Mouse (Mus musculus): ENCODE results near the gene Wnk2.

Gene Wnk2

GRCm38 (mm10) chr13:49036928-49037574 lies 110.8 kb downstream of the Wnk2 start:
- no peak for DNase-seq (ENCODE audit: low spot score)

DNA sequence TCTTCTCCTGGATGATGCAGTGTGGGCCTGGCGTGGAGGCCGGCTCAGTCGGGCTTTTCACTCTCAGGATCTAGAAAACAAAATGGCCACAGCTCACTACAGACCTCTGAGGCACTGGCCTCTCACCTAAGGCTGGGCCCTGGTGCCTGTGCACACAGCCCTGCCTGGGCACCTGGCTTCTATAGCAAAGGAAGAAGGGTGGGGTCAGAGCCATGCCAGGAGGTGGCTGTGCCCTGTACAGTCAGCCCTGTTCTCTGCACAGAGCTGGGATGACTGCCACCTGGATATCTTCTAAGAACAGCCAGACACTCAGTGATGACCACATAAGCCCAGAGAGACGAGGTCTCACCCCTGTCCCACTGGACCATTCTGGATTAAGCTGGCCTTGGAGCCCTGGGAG lies 111.4 kb downstream of the Wnk2 start:
- no peak for DNase-seq (ENCODE audit: low spot score)

GRCm38 (mm10) chr13:49031029-49031428 lies 116.8 kb downstream of the Wnk2 start:
- no peak for DNase-seq (ENCODE audit: low spot score)

GRCm38 (mm10) chr13:49028757-49029539 lies 118.9 kb downstream of the Wnk2 start:
- no peak for DNase-seq (ENCODE audit: low spot score)

DNA sequence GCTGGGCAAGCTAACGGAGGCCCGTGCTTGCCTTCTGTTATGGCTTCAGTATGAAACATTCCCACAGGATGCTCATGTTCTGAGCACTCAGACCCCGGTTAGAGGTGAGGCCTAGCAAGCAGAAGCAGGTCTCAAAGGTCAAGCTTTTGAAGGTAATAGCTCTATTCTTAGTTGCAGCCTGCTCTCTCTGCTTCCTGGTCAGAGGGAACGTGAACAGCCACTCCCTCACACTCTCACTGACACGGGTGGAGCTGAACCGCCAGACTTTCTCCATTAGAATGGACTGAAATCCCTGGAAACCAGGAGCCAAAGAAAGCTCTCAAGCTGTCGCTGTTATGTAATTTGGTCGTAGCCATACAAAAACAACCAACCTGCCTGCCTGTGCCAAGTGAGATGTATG lies 120.8 kb downstream of the Wnk2 start:
- DNase-seq (ENCODE audit: low spot score), result no peak

DNA sequence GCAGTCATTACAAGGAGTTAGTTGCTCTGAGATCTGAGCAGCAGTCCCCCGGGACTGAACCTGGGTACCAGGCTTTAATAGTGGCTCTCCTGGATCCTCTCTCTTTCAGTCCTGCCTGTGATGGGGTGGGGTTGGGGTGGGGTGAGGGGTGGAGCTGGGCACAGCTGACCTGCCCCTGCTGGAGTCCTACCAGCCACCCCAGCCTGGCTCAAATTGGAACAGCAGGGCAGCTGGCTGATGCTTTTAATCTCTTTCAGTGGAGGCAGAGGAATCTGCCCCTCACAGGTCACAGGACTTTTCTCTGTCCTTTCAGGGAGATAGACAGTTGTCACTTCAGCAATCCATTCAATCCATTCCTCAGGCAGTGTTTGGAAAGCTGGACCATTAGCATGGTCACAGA lies 122.3 kb downstream of the Wnk2 start:
- no peak for DNase-seq (ENCODE audit: low spot score)

DNA sequence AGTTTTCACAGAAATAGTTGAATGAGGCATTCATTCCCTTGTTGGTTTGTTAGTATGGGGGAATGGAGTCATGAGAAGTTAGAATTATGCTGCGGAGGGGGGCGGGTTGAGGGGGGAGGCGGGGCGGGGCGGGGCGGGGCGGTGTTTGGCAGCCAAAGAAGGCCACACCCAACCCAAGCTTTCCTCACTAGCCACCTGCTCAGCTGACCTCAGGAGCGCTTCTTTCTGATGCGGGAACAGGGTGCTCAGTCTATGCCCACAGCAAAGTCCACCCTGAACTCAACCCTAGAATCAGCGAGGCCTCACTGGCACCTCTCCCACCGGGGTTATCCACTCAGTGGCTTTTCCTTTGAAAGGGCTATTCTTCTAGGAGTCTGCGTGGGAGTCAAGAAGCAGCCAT lies 123.1 kb downstream of the Wnk2 start:
- DNase-seq (ENCODE audit: low spot score), result no peak

- DNase-seq (ENCODE audit: low spot score), result no peak
Measured at GRCm38 (mm10) chr13:49021693-49022092, 126.1 kb downstream of the Wnk2 start.

GRCm38 (mm10) chr13:49020152-49020551 lies 127.7 kb downstream of the Wnk2 start:
- no peak for DNase-seq (ENCODE audit: low spot score)

DNA sequence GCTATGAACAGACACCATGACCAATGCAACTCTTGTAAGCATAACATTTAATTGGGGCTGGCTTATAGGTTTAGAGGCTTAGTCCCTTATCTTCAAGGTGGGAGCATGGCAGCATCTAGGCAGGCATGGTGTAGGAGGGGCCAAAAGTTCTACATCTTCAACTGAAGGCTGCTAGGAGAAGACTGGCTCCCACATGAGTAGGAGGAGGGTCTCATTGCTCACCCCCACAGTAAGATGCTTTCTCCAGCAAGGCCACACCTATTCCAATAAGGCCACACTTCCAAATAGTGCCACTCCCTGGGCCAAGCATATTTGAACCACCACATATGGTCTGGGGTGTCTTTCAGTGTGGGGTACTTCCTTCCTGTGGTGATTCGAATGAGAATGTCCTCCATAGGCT lies 130.4 kb downstream of the Wnk2 start:
- no peak for DNase-seq (ENCODE audit: low spot score)

DNA sequence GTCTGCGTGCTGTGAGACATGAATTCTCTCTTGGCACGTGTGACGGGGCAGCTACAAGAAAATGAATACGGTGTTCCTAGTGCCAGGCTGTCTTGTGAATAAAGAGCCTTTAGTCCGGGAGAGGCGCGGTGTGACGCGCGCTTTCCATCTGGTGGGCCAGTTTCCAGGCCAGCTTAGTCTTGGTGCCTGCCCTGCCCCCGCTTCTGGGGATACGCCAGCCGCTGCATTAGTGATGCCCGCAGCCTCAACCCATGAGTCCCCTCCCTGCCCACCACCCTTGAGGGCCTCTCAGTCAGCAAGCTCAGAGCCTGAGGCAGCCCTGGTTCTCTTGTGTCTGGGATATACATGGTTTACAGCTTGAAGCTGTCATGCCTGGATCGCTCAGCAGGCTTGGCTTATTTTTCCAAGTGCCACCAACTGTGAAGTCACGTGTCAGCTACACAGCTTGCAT lies 131.5 kb downstream of the Wnk2 start:
- peak; percentile 31 for DNase-seq (ENCODE audit: low spot score)

- DNase-seq (ENCODE audit: low spot score), result no peak
Measured at GRCm38 (mm10) chr13:49015366-49016306, 132.2 kb downstream of the Wnk2 start.

DNA sequence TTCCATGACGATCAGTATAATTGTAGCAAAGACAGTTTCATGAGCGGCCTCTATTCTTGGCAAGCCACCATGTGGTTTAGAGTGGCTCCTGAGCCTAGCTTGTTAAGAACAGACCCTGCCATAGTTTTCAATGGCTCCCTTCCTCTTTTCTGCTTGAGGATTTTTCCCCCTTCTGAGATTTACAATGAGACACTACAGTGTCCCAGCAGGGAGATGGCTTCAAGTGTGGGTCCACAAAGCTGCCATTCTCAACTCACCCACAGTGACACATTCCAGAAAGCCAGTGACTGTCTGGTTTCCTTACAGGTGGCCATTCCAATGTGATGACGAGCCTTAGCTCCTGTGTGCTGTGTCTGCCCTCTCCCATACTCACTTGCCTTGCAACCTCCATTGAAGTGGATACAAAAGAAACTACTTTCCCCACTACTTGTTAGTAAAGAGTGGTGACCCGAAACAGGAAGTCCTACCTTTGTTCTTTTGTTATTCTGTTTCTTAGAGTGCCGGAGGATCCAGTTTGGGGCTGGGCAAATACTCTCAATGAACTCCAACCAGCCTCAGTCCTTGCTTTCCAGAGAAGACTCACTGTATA lies 134.5 kb downstream of the Wnk2 start:
- DNase-seq (ENCODE audit: low spot score), result no peak

DNA sequence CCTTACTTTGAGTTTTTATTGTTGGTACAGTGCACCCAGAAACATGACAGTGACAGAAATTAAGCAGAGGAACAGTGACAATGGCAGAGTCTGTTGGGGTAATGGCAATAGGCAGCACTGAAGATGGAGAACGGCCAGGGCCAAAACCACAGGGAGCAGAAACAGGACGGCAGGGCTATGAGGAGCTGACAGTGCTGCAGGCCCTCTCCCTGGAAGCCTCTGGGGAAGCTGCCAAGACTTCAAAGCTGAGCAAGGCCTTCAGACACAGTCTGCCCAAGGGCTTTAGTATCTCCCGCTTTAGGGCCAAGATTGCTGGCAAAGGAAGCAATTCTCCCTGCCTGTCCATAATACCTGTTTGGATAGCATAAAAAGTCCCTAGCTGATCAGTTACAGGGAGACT lies 146.1 kb downstream of the Wnk2 start:
- no peak for DNase-seq (ENCODE audit: low spot score)

DNA sequence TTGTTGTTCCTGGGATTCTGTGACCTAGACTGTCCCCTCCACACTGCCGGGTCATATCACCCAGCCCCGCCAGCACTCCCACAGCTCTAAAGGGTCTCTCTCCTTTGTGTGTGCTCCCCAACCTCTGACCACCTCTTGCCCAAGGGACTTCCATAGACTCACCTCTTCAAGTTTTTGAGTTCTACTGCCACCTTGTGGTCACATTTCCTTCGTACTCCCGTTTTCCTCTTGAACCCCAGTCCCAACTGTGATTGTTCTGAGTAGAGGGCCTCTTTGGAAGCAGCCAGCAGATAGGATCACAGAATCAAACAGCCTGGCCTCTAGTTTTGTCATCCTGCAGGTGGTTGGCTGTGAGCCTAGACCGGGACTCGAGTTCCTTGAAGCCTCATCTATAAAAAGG lies 149.2 kb downstream of the Wnk2 start:
- DNase-seq (ENCODE audit: low spot score), result peak; percentile 71

- DNase-seq (ENCODE audit: low spot score), result no peak
Measured at GRCm38 (mm10) chr13:48996731-48997130, 151.1 kb downstream of the Wnk2 start.

GRCm38 (mm10) chr13:48994903-48995302 lies 152.9 kb downstream of the Wnk2 start:
- no peak for DNase-seq (ENCODE audit: low spot score)

DNA sequence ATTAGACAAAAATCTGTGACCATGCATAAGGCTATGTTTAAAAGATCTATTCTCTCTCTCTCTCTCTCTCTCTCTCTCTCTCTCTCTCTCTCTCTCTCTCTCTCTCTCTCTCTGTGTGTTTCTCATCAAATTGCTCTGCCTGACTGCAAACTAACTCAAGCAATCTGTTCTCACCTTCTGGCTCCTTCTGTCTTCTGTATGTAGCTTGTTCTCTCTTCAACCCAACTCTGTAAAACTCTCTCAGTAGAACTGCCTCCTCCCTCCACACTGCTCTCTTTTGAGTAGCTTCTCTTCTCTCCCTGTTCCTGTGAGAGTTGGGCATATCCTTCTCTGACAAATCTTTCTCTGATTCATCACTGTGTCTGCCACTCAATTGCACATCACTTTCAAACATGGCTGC lies 154.9 kb downstream of the Wnk2 start:
- DNase-seq (ENCODE audit: low spot score), result no peak

DNA sequence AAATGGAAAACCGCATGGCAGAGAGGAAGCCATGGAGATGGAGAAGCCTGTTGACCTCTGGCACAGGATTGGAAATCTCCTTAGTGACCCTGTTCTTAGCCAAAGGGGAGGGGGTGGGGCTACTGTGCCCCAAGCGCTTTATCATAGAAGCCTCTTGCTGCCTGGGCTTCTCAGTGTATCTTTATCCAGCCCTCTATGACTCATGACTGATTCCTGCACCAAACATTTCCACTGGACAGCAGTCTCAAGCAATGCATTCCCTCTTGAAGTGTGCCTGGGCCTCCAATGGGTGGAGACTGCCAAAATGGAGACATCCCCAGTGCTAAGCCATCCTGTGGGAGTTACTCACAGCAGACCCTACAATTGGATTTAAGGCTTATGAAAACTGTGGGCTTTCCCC lies 157.7 kb downstream of the Wnk2 start:
- no peak for DNase-seq (ENCODE audit: low spot score)

Data from ovary, postnatal 14 days (tissue).